Mouse (Mus musculus) embryo, embryonic 11.5 days (tissue): ENCODE results near the gene 6330409D20Rik.

Source experiments
- DNase-seq: peaks from one replicate; pipeline ENCODE4 v3.0.0-alpha.2; 2012; ENCODE audit warnings: low read depth, low spot score

Gene 6330409D20Rik

GRCm38 (mm10) chr2:32724832-32725790 lies 15.7 kb downstream of the 6330409D20Rik start:
- DNase-seq: no peak

GRCm38 (mm10) chr2:32724149-32724548 lies 16.7 kb downstream of the 6330409D20Rik start:
- no peak for DNase-seq

DNA sequence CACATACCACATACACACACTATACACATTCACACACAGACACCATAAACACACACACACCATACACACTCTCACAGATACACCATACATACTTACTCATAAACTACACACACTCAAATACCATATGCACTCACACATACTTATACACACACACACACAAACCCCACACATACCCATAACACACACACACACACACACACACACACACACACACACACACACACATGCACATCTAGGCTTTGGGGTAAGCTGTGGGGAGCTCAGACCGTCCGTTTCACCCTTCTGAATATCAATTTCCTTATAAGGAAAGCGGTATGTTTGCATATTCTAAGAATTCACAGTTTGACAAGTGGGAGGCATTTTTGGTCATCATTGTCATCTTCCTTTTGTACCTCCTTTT lies 18.2 kb downstream of the 6330409D20Rik start:
- no peak for DNase-seq

DNA sequence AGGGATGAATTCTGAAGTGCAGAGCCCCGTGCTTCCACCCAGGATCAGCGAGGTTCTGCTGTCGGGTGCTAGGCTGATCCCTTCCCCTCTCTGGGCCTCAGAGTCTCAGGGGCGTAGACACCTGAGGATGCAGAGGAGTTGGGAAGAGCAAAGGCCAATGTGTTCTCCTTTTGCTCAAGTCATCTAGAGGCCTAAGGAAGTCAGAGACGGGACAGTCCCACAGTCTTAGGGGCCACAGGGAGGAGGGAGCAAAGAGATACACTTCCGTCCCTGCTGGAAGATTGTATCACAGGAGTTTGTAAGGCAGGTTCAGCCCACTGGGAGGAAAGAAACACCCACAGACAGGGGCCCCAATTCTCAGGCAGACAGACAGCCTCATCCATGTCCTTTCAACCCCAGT lies 18.8 kb downstream of the 6330409D20Rik start:
- no peak for DNase-seq

DNA sequence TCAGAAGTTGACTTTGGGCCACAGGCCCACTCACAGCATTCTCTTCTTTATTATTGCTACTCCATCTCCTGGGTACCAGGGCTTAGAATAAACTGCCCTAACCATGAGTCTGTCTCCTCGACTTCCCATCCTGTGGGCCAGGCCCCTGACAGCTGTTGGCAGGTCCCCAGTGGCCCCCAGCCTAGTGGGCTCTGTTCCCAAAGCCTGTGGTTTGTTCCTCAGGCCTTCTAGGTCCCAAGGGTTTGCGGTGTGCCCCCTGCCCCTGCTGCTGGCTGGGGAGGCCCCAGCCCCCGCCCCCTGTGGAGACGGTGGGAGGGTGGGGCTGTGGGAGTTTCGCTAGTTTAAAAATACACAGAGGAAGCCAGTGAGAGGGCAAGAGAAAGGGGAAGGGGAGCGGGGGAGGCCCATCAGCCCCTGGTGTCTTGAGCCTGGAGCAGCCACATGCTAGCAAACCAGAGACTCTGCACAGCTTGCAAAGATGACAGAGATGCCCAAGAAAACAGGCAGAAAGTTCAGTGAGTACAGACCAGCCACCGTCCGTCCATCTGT lies 20.1 kb downstream of the 6330409D20Rik start, which contains the start of gene Sh2d3c:
Gene Sh2d3c (plus strand): TSS at position 375 of the 549 bp plus-strand sequence.
- no peak for DNase-seq

GRCm38 (mm10) chr2:32720053-32720452 lies 20.8 kb downstream of the 6330409D20Rik start:
- no peak for DNase-seq

DNA sequence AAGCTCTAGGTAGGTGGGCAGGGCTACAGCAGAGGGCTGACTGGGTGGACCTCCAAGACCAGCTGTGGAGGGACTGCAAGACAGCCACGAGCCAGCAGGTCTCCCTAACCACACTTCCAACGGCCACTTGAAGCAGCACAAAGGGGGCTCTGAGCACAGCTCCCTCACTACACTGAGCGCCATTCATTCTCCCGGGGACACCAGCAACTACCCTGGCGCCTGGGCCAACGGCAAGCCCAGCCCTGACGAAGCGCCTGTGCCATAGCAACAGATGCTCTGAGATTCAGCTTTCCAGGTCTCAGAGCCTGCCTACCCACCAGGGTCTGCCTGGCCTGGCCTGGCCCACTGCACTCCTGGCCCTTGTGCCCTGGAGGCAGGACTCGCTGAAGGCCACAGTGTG lies 22.1 kb downstream of the 6330409D20Rik start:
- no peak for DNase-seq

GRCm38 (mm10) chr2:32714987-32715425 lies 25.8 kb downstream of the 6330409D20Rik start:
- DNase-seq: no peak

DNA sequence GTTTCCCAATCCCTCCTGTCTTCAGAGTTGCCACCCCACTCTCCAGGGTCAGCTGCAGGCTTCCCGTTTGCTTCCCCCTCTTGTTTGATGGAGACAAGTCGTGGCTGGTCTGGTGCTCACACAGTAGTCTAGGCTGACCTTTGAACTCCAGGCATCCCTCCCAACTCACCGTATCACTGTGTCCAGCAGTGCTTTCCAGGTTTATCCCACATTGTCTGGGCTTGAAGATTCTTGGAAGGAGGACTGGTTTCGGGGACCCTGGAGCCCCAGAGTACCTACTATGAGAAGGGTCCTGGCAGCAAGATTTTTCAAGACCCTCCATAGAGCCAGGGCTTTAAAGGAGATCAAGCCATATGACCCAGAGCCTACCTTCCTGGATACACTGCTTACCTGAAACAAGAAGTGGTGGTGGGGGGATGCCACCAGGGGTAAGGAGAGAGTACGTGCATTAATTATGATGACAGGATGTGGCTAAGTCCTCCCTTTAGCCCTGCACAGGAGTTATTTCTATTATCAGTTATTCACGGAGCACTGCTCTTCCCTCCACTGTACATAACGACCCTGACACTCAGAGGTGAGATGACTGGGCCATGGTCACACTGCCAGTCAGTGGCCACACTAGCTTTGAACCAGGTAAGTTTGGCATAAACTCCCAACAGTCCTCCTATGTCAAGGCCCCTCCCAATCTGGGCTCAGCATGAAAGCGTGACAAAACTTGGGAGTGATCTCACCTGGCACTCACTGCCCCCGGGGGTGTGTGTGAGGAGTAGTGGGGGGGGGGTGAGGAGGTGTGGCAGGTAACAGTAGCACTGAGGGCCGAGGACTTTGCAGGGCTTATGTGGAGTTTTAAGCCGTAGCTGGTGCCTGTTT lies 26.5 kb downstream of the 6330409D20Rik start:
- DNase-seq: no peak

DNA sequence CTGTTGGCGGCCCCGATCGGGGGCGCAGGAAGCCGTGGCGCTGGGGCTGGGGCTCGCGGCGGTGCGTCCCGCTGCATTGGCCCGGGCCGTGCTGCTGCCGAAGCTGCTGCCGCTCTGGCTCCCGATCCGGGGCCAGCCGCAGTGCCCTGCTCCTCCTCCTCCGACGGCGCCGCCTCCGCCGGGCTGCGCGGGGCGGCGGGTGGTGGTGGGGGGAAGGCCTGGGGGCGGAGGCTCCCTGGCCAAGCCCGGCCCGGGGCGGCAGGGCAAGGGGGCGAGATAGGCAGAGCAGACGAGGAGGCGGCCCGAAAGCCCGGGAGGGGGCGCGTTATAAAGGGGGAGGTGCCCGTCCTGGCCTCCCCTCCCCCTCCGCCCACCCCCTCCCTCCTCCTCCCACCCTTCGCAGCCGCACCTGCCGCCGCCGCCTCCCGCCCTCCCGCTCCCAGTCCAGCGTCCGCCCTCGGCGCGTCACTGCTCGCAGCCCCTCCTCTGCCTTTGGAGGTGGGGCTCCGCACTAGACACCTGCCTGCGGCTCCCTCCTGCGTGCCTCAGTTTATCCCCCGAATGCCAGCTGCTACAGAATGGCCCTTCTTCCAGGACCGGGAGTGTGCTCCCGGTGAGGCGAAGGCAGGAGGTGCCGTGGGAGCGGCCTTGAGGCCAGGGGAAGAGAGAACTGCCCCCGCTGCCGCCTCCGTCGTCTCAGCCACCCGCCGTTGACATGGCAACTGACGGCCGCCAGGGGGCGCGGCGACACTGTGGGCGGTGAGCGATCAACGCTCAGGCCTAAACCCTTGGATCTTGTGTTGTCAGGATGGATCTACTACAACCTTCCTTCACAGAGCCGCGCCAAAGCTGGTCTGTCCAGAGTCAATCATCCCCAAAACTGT lies 27.6 kb downstream of the 6330409D20Rik start, which contains the start of gene Cdk9:
Gene Cdk9 (minus strand): TSS at position 143 of the 884 bp plus-strand sequence.
- peak; percentile 85 for DNase-seq

- DNase-seq: peak; percentile 89
Measured at GRCm38 (mm10) chr2:32712586-32712933, 28.3 kb downstream of the 6330409D20Rik start.

DNA sequence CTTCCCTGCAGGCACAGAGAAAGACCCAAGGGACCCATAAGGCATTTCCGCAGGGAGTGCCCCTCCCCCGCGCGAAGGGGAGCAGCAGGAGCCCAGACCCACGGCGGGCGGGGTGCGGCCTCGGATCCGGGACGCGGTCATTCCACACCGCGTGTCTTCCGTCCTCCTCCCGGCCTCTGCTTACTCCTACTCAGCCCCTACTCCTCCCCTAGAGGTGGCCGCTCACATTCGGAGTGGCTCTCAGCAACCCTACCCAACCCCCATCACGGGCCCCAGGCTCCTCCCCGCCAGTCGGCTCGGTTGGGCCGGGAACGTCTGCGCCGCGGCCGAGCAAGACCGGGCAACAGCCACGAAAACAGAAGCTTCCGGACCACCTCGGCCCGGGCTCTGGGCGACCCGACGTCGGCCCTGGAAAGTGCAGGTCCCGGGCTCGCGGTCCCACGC lies 28.7 kb downstream of the 6330409D20Rik start:
- DNase-seq: no peak

- DNase-seq: no peak
Measured at GRCm38 (mm10) chr2:32711301-32712056, 29.3 kb downstream of the 6330409D20Rik start.

GRCm38 (mm10) chr2:32710425-32710824 lies 30.4 kb downstream of the 6330409D20Rik start:
- no peak for DNase-seq

DNA sequence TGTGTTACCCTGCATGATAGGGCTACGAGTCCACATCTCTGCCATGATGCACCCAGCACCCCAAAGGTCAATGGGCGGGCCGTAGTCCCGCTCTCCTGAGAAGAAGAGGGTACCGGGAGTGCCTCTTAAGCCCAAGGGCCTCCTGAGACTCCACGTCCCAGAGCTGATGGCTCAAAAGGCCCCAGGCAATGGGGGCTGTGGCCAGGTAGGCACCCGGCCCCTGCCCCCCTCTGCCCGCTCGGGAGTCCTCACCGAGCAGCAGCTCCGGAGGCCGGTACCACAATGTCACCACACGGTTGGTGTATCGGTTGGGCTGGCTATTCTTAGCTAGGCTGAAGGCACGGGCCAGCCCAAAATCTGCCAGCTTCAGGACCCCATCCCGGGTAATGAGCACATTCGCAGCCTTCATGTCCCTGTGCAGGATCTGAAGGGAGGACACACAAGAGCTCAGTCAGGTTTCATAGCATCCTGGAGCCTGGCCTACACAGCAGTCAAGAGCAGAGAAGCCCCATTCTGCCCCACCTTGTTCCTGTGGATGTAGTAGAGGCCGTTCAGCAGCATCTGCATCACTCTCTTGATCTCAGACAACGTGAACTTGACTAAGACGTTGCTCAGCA lies 31.2 kb downstream of the 6330409D20Rik start:
- no peak for DNase-seq

- peak; percentile 55 for DNase-seq
Measured at GRCm38 (mm10) chr2:32708643-32709042, 32.2 kb downstream of the 6330409D20Rik start.

DNA sequence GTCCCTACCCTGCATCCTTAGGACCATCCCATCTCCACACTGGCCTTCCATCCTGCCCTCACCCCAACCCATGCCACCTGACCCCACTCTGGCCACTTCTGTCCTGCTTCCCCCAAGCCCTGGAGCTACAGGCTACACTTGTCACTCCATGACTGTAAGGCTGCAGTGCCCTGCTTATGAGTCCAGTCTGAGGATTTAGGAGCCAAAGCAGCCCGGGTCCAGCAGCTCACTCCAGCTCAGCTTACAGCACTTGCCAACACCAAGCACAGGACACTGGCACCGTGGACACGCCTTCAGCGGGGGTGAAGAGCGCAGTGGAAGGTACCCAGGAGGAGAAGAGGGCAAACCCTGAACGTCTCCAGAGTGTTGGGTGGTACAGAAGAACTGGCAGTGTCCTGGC lies 33.8 kb downstream of the 6330409D20Rik start:
- no peak for DNase-seq

DNA sequence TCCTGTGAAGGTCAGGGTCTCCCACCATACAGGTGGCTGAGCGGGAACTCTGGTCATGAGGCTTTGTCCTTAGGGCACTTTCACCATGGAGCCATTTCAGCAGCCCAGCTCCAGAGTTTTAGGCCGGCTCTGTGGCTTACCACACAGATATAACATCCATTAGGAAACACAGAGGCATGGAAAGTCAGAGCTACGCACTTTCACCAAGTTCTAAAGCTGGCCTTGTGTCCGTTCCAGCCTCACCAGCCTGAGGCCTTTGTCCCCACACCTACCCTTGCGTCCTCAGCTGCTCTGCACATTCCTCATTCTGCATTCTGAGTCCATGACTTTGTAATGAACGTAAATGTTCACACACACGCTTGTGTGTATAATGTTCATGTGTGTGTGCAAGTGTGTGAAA lies 35.8 kb downstream of the 6330409D20Rik start:
- DNase-seq: no peak

DNA sequence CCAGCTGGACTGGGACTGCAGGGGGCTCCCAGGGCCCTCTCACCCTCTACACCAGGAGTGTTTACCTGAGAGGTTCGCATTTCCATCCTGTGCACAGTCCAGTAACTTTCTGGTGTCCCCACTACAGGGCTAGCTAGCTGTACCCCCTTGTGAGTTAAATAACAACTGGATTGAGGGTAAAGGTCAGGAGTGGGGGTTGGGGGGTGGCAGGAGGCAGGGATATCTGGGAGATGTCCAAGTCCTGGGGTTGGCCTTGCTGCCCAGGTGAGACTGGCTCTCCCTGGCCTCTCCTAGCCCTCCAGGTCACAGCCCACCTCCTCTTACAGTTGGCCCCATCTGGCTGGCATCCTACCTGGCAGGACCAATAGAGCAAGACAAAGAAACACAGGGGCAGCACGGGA lies 36.8 kb downstream of the 6330409D20Rik start, which contains the start of gene Fpgs:
Gene Fpgs (minus strand): TSS at position 125 of the 401 bp plus-strand sequence.
- no peak for DNase-seq
